Mouse (Mus musculus): ENCODE data around the gene Acat2. TPM values are rescaled to one million over a fixed set of nuclear protein-coding genes. Genes with fewer than 3 reads are reported as not detected.
"Not testable (repeated sequence)": the region's sequence is repeated elsewhere in the genome, so short reads cannot be mapped to it uniquely, and the experiment has no call there.

The Acat2 gene
- polyA plus RNA-seq, 1 experiment = 50.6 TPM

- no peak overlapping the region for H3K4me3 ChIP-seq (replicated peaks; ENCODE audit: insufficient read depth, low read depth, low read length)
- H3K27ac ChIP-seq (ENCODE audit: insufficient read depth, low read length) = no peak overlapping the region
- DNase-seq = peak in 1 of 2 experiments; percentile 16
- peaks cover 5% of the 10 kb centered on the region for H3K4me1 ChIP-seq (ENCODE audit: control insufficient read depth, insufficient read depth, low read length)
- no peak for TF ChIP-seq CTCF (IDR thresholded peaks at IDR 0.05; ENCODE audit: borderline replicate concordance, insufficient read depth, low read depth, low read length)
- TF ChIP-seq POLR2A (IDR thresholded peaks at IDR 0.05; ENCODE audit: borderline replicate concordance, insufficient read depth, low read length) = no peak
- no peaks in the 10 kb centered on the region for H3K27me3 ChIP-seq (ENCODE audit: control insufficient read depth, insufficient read depth, low read length)
- 62% methylated on average over 8 of the region's 8 CpGs for WGBS
Measured at GRCm38 (mm10) chr17:12956664-12957063, 3.9 kb downstream of the Acat2 start.

GRCm38 (mm10) chr17:12949669-12950068 lies 10.9 kb downstream of the Acat2 start:
- no peak for DNase-seq
- no peaks in the 10 kb centered on the region for H3K4me1 ChIP-seq (ENCODE audit: control insufficient read depth, insufficient read depth, low read length)
- TF ChIP-seq POLR2A (IDR thresholded peaks at IDR 0.05; ENCODE audit: borderline replicate concordance, insufficient read depth, low read length) (no peak), CTCF (IDR thresholded peaks at IDR 0.05; ENCODE audit: borderline replicate concordance, insufficient read depth, low read depth, low read length) (no peak)
- H3K27ac ChIP-seq (ENCODE audit: insufficient read depth, low read length) = no peak overlapping the region
- no peaks in the 10 kb centered on the region for H3K27me3 ChIP-seq (ENCODE audit: control insufficient read depth, insufficient read depth, low read length)
- no peak overlapping the region for H3K4me3 ChIP-seq (replicated peaks; ENCODE audit: insufficient read depth, low read depth, low read length)
- 97% methylated on average over 5 of the region's 5 CpGs for WGBS

- H3K4me3 ChIP-seq (replicated peaks; ENCODE audit: insufficient read depth, low read depth, low read length) = no peak overlapping the region
- no peaks in the 10 kb centered on the region for H3K27me3 ChIP-seq (ENCODE audit: control insufficient read depth, insufficient read depth, low read length)
- H3K27ac ChIP-seq (ENCODE audit: insufficient read depth, low read length) = no peak overlapping the region
- no peak for TF ChIP-seq CTCF (IDR thresholded peaks at IDR 0.05; ENCODE audit: borderline replicate concordance, insufficient read depth, low read depth, low read length)
- TF ChIP-seq POLR2A (IDR thresholded peaks at IDR 0.05; ENCODE audit: borderline replicate concordance, insufficient read depth, low read length) = no peak
- 93% methylated on average over 6 of the region's 6 CpGs for WGBS
- DNase-seq = no peak
- H3K4me1 ChIP-seq (ENCODE audit: control insufficient read depth, insufficient read depth, low read length) = peaks cover 3% of the 10 kb centered on the region
Measured at GRCm38 (mm10) chr17:12942459-12943162, 17.9 kb downstream of the Acat2 start.

GRCm38 (mm10) chr17:12941543-12942260 lies 18.8 kb downstream of the Acat2 start:
- Histone ChIP-seq H3K27ac (ENCODE audit: insufficient read depth, low read length) (no peak overlapping the region), H3K4me3 (replicated peaks; ENCODE audit: insufficient read depth, low read depth, low read length) (no peak overlapping the region), H3K27me3 (ENCODE audit: control insufficient read depth, insufficient read depth, low read length) (no peaks in the 10 kb centered on the region), H3K4me1 (ENCODE audit: control insufficient read depth, insufficient read depth, low read length) (peaks cover 3% of the 10 kb centered on the region)
- TF ChIP-seq CTCF (IDR thresholded peaks at IDR 0.05; ENCODE audit: borderline replicate concordance, insufficient read depth, low read depth, low read length) (no peak), POLR2A (IDR thresholded peaks at IDR 0.05; ENCODE audit: borderline replicate concordance, insufficient read depth, low read length) (no peak)
- WGBS = 81% methylated on average over 8 of the region's 8 CpGs
- DNase-seq = no peak

GRCm38 (mm10) chr17:12940151-12940805 lies 20.3 kb downstream of the Acat2 start, which contains the start of gene Acat3:
Acat3 (minus strand) TSS chr17:12940600.
- H3K4me3 ChIP-seq (replicated peaks; ENCODE audit: insufficient read depth, low read depth, low read length) = peak within 1 kb of the TSS; percentile 61
- TF ChIP-seq CTCF (IDR thresholded peaks at IDR 0.05; ENCODE audit: borderline replicate concordance, insufficient read depth, low read depth, low read length) (no peak), POLR2A (IDR thresholded peaks at IDR 0.05; ENCODE audit: borderline replicate concordance, insufficient read depth, low read length) (no peak)
- H3K4me1 ChIP-seq (ENCODE audit: control insufficient read depth, insufficient read depth, low read length) = peaks cover 3% of the 10 kb centered on the region
- no peaks in the 10 kb centered on the region for H3K27me3 ChIP-seq (ENCODE audit: control insufficient read depth, insufficient read depth, low read length)
- peak; percentile 59 to 68 for DNase-seq
- no peak within 1 kb of the TSS for H3K27ac ChIP-seq (ENCODE audit: insufficient read depth, low read length)
- WGBS = 5% methylated on average over 27 of the region's 27 CpGs

- H3K4me1 ChIP-seq (ENCODE audit: control insufficient read depth, insufficient read depth, low read length); H3K27me3 ChIP-seq (ENCODE audit: control insufficient read depth, insufficient read depth, low read length); DNase-seq; H3K27ac ChIP-seq (ENCODE audit: insufficient read depth, low read length): not testable (repeated sequence)
- H3K4me3 ChIP-seq (replicated peaks; ENCODE audit: insufficient read depth, low read depth, low read length) = peak overlapping the region; percentile 61
- 6% methylated on average over 3 of the region's 12 CpGs for WGBS
Measured at GRCm38 (mm10) chr17:12939377-12940148, 21.0 kb downstream of the Acat2 start.

- peaks cover 3% of the 10 kb centered on the region for H3K4me1 ChIP-seq (ENCODE audit: control insufficient read depth, insufficient read depth, low read length)
- no peak for TF ChIP-seq CTCF (IDR thresholded peaks at IDR 0.05; ENCODE audit: borderline replicate concordance, insufficient read depth, low read depth, low read length)
- TF ChIP-seq POLR2A (IDR thresholded peaks at IDR 0.05; ENCODE audit: borderline replicate concordance, insufficient read depth, low read length) = no peak
- WGBS = 48% methylated on average over 2 of the region's 2 CpGs
Measured at GRCm38 (mm10) chr17:12938077-12938476, 22.5 kb downstream of the Acat2 start.

More at GRCm38 (mm10) chr17:12938077-12938476, 22.5 kb downstream of the Acat2 start:
- no peak overlapping the region for H3K4me3 ChIP-seq (replicated peaks; ENCODE audit: insufficient read depth, low read depth, low read length)
- no peak overlapping the region for H3K27ac ChIP-seq (ENCODE audit: insufficient read depth, low read length)
- no peaks in the 10 kb centered on the region for H3K27me3 ChIP-seq (ENCODE audit: control insufficient read depth, insufficient read depth, low read length)
- no peak for DNase-seq
